In genomic region chr9:104235751-104236150, GRCm38 (mm10) we compare ENCODE assay signal across 8 mouse cellular contexts. TPM values are rescaled to one million over a fixed set of nuclear protein-coding genes. Genes with fewer than 3 reads are reported as not detected.
DNase-seq lines count a peak whose midpoint lies in the region; ATAC-seq lines count a peak whose summit lies in the region.

No protein-coding gene starts in this region.

- peak; percentile 71 for DNase-seq in left cerebral cortex, postnatal 4 days
- no peak for DNase-seq in left cerebral cortex, adult 9 months (ENCODE audit: low spot score in 2 of 2)
- peak; percentile 50 for DNase-seq in adrenal gland, postnatal 25 days
- DNase-seq in cerebellum, adult 8-10 months: peak; percentile 30
- peak; percentile 22 to 35 for DNase-seq in heart, postnatal 36 days
- no peak for DNase-seq in thymus, postnatal 0 days (ENCODE audit: low spot score)
- DNase-seq in thymus, postnatal 10 days (ENCODE audit: low spot score in 2 of 2): no peak

- intact Hi-C loops in left cerebral cortex, postnatal 4 days (cut with DNase I): no loop called here
- intact Hi-C loops in heart, postnatal 36 days (cut with DNase I): no loop called here

- ATAC-seq in megakaryocyte-erythroid progenitor cell, adult 5-6 weeks (replicated peaks; ENCODE audit: low FRiP score, low TSS enrichment, poor library complexity, severe bottlenecking): no peak

RNA-seq across cellular contexts. Expression of gene Dnajc13, which starts 27.0 kb away (rescaled TPM):
- total RNA-seq in left cerebral cortex, postnatal 4 days (2021): 100 to 1,000 TPM in 1 of 2 experiments, 10 to 100 TPM in 1; 90.2 to 100 TPM
- 40.5 and 49.8 TPM in 2 replicates for total RNA-seq in adrenal gland, postnatal 25 days (2021)
- 10 to 100 TPM; 31.1 to 37.5 TPM for total RNA-seq in heart, postnatal 36 days (2021)
- polyA plus RNA-seq in thymus, postnatal 0 days (2015; fragmentation: Nextera tagmentation; extraction: Ambion mirVana): 37.9 and 39.7 TPM in 2 replicates
- total RNA-seq in megakaryocyte-erythroid progenitor cell, adult 5-6 weeks (2014; fragmentation: Nextera tagmentation): 56.7 and 63.6 TPM in 2 replicates
- 32.7 and 51.7 TPM in 2 replicates for total RNA-seq in megakaryocyte-erythroid progenitor cell, adult 5-6 weeks (2017)

Comparison
In these comparisons a context has a peak if more than half of its experiments do, and no peak if none do; other contexts are left out.
1. DNase-seq: peak in left cerebral cortex, postnatal 4 days (single experiment), adrenal gland, postnatal 25 days (single experiment), cerebellum, adult 8-10 months (single experiment) and heart, postnatal 36 days (2 of 2); none in left cerebral cortex, adult 9 months (0 of 2), thymus, postnatal 0 days (single experiment) and thymus, postnatal 10 days (0 of 2).